Comparison of ENCODE assay signal across 27 mouse cellular contexts in the genomic region with DNA sequence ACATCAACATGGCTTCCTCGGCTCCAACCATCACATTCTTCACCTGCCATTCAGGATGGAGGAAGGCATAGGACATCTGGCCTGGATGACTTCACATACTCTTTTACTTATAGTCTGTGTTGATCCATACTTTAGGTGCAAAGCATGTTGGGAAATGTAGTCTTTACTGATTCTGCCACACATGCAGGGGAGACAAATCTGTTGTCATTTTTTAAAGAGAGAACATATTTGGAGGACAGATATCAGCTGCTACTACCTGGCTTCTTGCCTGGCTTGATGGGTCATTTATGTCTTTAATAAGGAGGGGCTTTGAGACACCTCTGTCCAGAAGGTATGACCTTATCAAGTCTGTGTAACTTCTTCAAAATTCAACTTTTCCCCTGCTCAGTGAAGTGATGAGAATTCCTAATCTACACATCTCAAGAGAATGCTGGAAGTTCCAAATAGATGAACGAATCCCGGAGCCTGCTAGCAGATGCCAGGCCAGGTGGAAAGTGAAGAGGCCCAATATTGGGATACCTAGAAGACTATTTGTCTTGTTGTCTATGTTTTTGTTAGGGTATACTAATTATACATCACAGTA.
"Had no signal": no experiment of that assay in that cellular context is flagged by ENCODE, and none has a peak within 500 bp of the region (broad histone marks: within the 10 kb centered on the region; RNA-seq: fewer than 3 reads in every experiment).

No protein-coding gene starts in this region.

- H3K4me3 ChIP-seq: embryonic facial prominence, embryonic 10.5 days; embryonic facial prominence, embryonic 12.5 days; embryonic facial prominence, embryonic 13.5 days; embryonic facial prominence, embryonic 15.5 days; erythroblast, embryonic 14.5 days; forebrain, embryonic 10.5 days; forebrain, embryonic 12.5 days; forebrain, embryonic 13.5 days; forebrain, embryonic 15.5 days; gastrocnemius, adult 2 months; heart, adult 2 months; heart, embryonic 10.5 days had no signal

- H3K9me3 ChIP-seq: embryonic facial prominence, embryonic 10.5 days; embryonic facial prominence, embryonic 12.5 days; embryonic facial prominence, embryonic 13.5 days; embryonic facial prominence, embryonic 15.5 days; forebrain, embryonic 10.5 days; forebrain, embryonic 12.5 days; forebrain, embryonic 13.5 days; forebrain, embryonic 15.5 days; heart, embryonic 10.5 days had no signal

- H3K4me1 ChIP-seq: embryonic facial prominence, embryonic 12.5 days; embryonic facial prominence, embryonic 15.5 days; forebrain, embryonic 13.5 days; forebrain, embryonic 15.5 days had no signal

- H3K4me2 ChIP-seq: embryonic facial prominence, embryonic 12.5 days; embryonic facial prominence, embryonic 13.5 days; embryonic facial prominence, embryonic 15.5 days; forebrain, embryonic 12.5 days; forebrain, embryonic 13.5 days; forebrain, embryonic 15.5 days had no signal

- H3K36me3 ChIP-seq: embryonic facial prominence, embryonic 10.5 days; embryonic facial prominence, embryonic 12.5 days; embryonic facial prominence, embryonic 13.5 days; embryonic facial prominence, embryonic 15.5 days; forebrain, embryonic 10.5 days; forebrain, embryonic 12.5 days; forebrain, embryonic 15.5 days; heart, embryonic 10.5 days had no signal

- H3K27ac ChIP-seq: embryonic facial prominence, embryonic 12.5 days; embryonic facial prominence, embryonic 13.5 days; embryonic facial prominence, embryonic 15.5 days; forebrain, embryonic 10.5 days; forebrain, embryonic 12.5 days; forebrain, embryonic 13.5 days; forebrain, embryonic 15.5 days; gastrocnemius, adult 2 months; heart, adult 2 months had no signal

- ATAC-seq: forebrain, embryonic 13.5 days; forebrain, embryonic 14.5 days; forebrain, embryonic 15.5 days; forebrain, embryonic 16.5 days had no signal

- DNase-seq: cerebellum, adult 9-10 months; cerebellum, adult 9-11 months; cerebellum, postnatal 10 days; cerebellum, postnatal 14 days; cerebellum, postnatal 25 days; cerebellum, postnatal 36 days; embryo, embryonic 11 days; forebrain, postnatal 0 days; gastrocnemius, adult 2 months; gastrocnemius, postnatal 10 days; gastrocnemius, postnatal 14 days; gastrocnemius, postnatal 25 days; gastrocnemius, postnatal 36 days; heart, adult 18-20 months; heart, adult 2 months had no signal

- H3K27me3 ChIP-seq: embryonic facial prominence, embryonic 12.5 days; embryonic facial prominence, embryonic 13.5 days; embryonic facial prominence, embryonic 15.5 days; forebrain, embryonic 12.5 days; forebrain, embryonic 13.5 days; forebrain, embryonic 15.5 days had no signal

- H3K9ac ChIP-seq: embryonic facial prominence, embryonic 12.5 days; embryonic facial prominence, embryonic 13.5 days; embryonic facial prominence, embryonic 15.5 days; forebrain, embryonic 12.5 days; forebrain, embryonic 13.5 days; forebrain, embryonic 15.5 days; forebrain, postnatal 0 days had no signal
